ENCODE assay signal across 30 mouse cellular contexts in the genomic region with DNA sequence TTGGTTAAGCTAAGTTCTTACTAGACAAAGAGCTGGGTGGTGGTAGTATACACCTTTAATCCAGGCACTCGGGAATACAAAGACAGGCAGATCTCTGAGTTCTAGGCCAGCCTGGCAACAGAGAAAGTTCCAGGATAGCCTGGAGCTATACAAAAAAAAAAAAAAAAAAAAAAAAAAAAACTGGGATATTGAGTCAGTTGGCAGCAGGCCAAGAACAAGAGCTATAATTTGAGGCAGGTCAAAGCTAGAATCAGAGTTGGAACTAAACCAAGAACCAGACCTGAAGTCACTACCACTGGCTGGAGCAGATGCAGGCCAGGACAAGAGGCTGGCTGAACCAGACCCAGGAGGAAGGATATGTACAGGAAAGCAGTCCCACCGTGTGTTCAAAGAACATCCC. TPM values are rescaled to one million over a fixed set of nuclear protein-coding genes. Genes with fewer than 3 reads are reported as not detected.
A peak's percentile ranks its signal among the peaks of the same experiment; 100 is the strongest.
DNase-seq lines count a peak whose midpoint lies in the region; ATAC-seq and TF ChIP-seq lines count a peak whose summit lies in the region.
"Had no signal": no experiment of that assay in that cellular context is flagged by ENCODE, and none has a peak within 500 bp of the region (broad histone marks: within the 10 kb centered on the region; RNA-seq: fewer than 3 reads in every experiment).

No protein-coding gene starts in this region.

- peak; percentile 49 for DNase-seq in limb, embryonic 14.5 days (ENCODE audit: low spot score)
- no peak for DNase-seq in limb, embryonic 10.5 days (ENCODE audit: low spot score)
- peak; percentile 61 for DNase-seq in NIH3T3 (ENCODE audit: low read depth)
- DNase-seq in cerebellum, adult 11-12 months = no peak
- no peak for DNase-seq in left cerebral cortex, postnatal 14 days (ENCODE audit: low spot score in 2 of 2)
- DNase-seq in right cerebral cortex, postnatal 25 days = no peak
- DNase-seq: adrenal gland, adult 2 months; cerebellum, adult 18-20 months; cerebellum, postnatal 14 days; gastrocnemius, postnatal 25 days; heart, adult 11 months; kidney, adult 2 months; kidney, postnatal 36 days; left cerebral cortex, postnatal 4 days; liver, postnatal 0 days; lung, postnatal 4 days; midbrain, embryonic 14.5 days; thymus, adult 2 months; thymus, postnatal 36 days had no signal

- H3K27me3 ChIP-seq in limb, embryonic 14.5 days (ENCODE audit: control insufficient read depth, insufficient read depth, low read length) = peaks cover 7% of the 10 kb centered on the region
- H3K27me3 ChIP-seq in limb, embryonic 10.5 days (ENCODE audit: low read depth, poor library complexity, severe bottlenecking) = peaks cover 48% of the 10 kb centered on the region
- peaks cover 2% of the 10 kb centered on the region; the same call in 1 of the 2 replicates for H3K27me3 ChIP-seq in intestine, postnatal 0 days (replicated peaks; ENCODE audit: control insufficient read depth, insufficient read depth, low read length)

- TF ChIP-seq POLR2A in limb, embryonic 14.5 days (IDR thresholded peaks at IDR 0.05; ENCODE audit: borderline replicate concordance, extremely low read depth, insufficient read depth, insufficient read length) = no peak

- no peaks in the 10 kb centered on the region for H3K9me3 ChIP-seq in limb, embryonic 14.5 days (ENCODE audit: control insufficient read depth, low read length)
- no peaks in the 10 kb centered on the region for H3K9me3 ChIP-seq in limb, embryonic 10.5 days (replicated peaks)
- H3K9me3 ChIP-seq in intestine, postnatal 0 days (ENCODE audit: control insufficient read depth) = no peaks in the 10 kb centered on the region
- H3K9me3 ChIP-seq: forebrain, embryonic 10.5 days; forebrain, embryonic 15.5 days; heart, embryonic 10.5 days had no signal

- no peak for TF ChIP-seq CTCF in intestine, postnatal 0 days (IDR thresholded peaks at IDR 0.05; ENCODE audit: low read depth)

- no peak for ATAC-seq in limb, embryonic 14.5 days (ENCODE audit: low FRiP score, low read depth)
- peak; percentile 36; the same call in 1 of the 2 replicates for ATAC-seq in intestine, postnatal 0 days
- ATAC-seq: activated CD4-positive, CD25-positive, alpha-beta regulatory T cell, adult 4 months; forebrain, embryonic 15.5 days; liver, postnatal 0 days; lung, postnatal 0 days had no signal

- H3K4me3 ChIP-seq in limb, embryonic 14.5 days (replicated peaks; ENCODE audit: low read length) = no peak overlapping the region
- no peak overlapping the region for H3K4me3 ChIP-seq in limb, embryonic 10.5 days
- H3K4me3 ChIP-seq in intestine, postnatal 0 days (ENCODE audit: low read depth, low read length) = no peak overlapping the region
- H3K4me3 ChIP-seq: forebrain, embryonic 10.5 days; forebrain, embryonic 15.5 days; heart, embryonic 10.5 days; layer of hippocampus, adult 2 months had no signal

- 36% methylated on average over 2 of the region's 2 CpGs for WGBS in limb, embryonic 14.5 days
- WGBS in limb, embryonic 10.5 days = 81% methylated on average over 2 of the region's 2 CpGs
- WGBS in intestine, postnatal 0 days = 37% methylated on average over 2 of the region's 2 CpGs

- H3K4me2 ChIP-seq in limb, embryonic 14.5 days (replicated peaks; ENCODE audit: low read depth, low read length, severe bottlenecking) = no peak overlapping the region
- no peak overlapping the region for H3K4me2 ChIP-seq in intestine, postnatal 0 days (replicated peaks; ENCODE audit: low read depth)
- H3K4me2 ChIP-seq: forebrain, embryonic 15.5 days; hindbrain, embryonic 14.5 days; liver, embryonic 11.5 days had no signal

- no peak overlapping the region for H3K9ac ChIP-seq in limb, embryonic 14.5 days (ENCODE audit: low read depth, low read length, severe bottlenecking)
- no peak overlapping the region for H3K9ac ChIP-seq in intestine, postnatal 0 days (ENCODE audit: low read depth, low read length)
- H3K9ac ChIP-seq: forebrain, embryonic 15.5 days; hindbrain, embryonic 14.5 days; liver, postnatal 0 days had no signal

- H3K27ac ChIP-seq in limb, embryonic 14.5 days (replicated peaks; ENCODE audit: low read depth, low read length) = no peak overlapping the region
- H3K27ac ChIP-seq in limb, embryonic 10.5 days = no peak overlapping the region
- peak overlapping the region; percentile 79 for H3K27ac ChIP-seq in intestine, postnatal 0 days (ENCODE audit: low read depth, low read length)
- H3K27ac ChIP-seq: forebrain, embryonic 10.5 days; forebrain, embryonic 15.5 days; heart, embryonic 10.5 days; hindbrain, embryonic 14.5 days; layer of hippocampus, adult 2 months had no signal

- H3K36me3 ChIP-seq in limb, embryonic 14.5 days (ENCODE audit: control insufficient read depth, insufficient read depth, low read length) = no peaks in the 10 kb centered on the region
- H3K36me3 ChIP-seq in limb, embryonic 10.5 days = no peaks in the 10 kb centered on the region
- no peaks in the 10 kb centered on the region for H3K36me3 ChIP-seq in intestine, postnatal 0 days (ENCODE audit: control insufficient read depth, insufficient read depth)
- H3K36me3 ChIP-seq: forebrain, embryonic 10.5 days; forebrain, embryonic 15.5 days; heart, embryonic 10.5 days had no signal

- intact Hi-C loops in left cerebral cortex, postnatal 14 days (cut with DNase I) = loop anchor here (5.0 kb wide), 1 partner anchor 68 kb away; no protein-coding TSS in a partner anchor

- peaks cover 7% of the 10 kb centered on the region for H3K4me1 ChIP-seq in limb, embryonic 14.5 days (ENCODE audit: control insufficient read depth, insufficient read depth, low read length)
- peaks cover 31% of the 10 kb centered on the region for H3K4me1 ChIP-seq in limb, embryonic 10.5 days
- peaks cover 7% of the 10 kb centered on the region; the same call in 1 of the 2 replicates for H3K4me1 ChIP-seq in intestine, postnatal 0 days (replicated peaks; ENCODE audit: control insufficient read depth, insufficient read depth, low read length)

RNA-seq across cellular contexts. Expression of a gene that starts 14.8 kb away (rescaled TPM):
- polyA plus RNA-seq in limb, embryonic 14.5 days (2012; rRNA removed) = 24.6 and 26.2 TPM in 2 replicates
- 39.2 and 41.1 TPM in 2 replicates for polyA plus RNA-seq in limb, embryonic 14.5 days (2014; fragmentation: Nextera tagmentation; extraction: Ambion mirVana)
- 25.5 and 28.6 TPM in 2 replicates for polyA plus RNA-seq in limb, embryonic 10.5 days (2016; fragmentation: Nextera tagmentation; extraction: Ambion mirVana)
- 2.5 and 2.9 TPM in 2 replicates for polyA plus RNA-seq in intestine, postnatal 0 days (2015; fragmentation: Nextera tagmentation; extraction: Ambion mirVana)
- 10 to 100 TPM; 20.6 to 23.4 TPM for total RNA-seq in left cerebral cortex, postnatal 14 days (2021)
- total RNA-seq: hematopoietic stem cell, adult 5-6 weeks had no signal
- polyA plus RNA-seq: activated CD4-positive, CD25-positive, alpha-beta regulatory T cell, adult 4 months had no signal

RNA-seq across cellular contexts. Expression of a gene that starts 19.7 kb away (rescaled TPM):
- 13.1 and 16.4 TPM in 2 replicates for polyA plus RNA-seq in limb, embryonic 14.5 days (2012; rRNA removed)
- 9.1 and 9.3 TPM in 2 replicates for polyA plus RNA-seq in limb, embryonic 14.5 days (2014; fragmentation: Nextera tagmentation; extraction: Ambion mirVana)
- 10.1 and 10.7 TPM in 2 replicates for polyA plus RNA-seq in limb, embryonic 10.5 days (2016; fragmentation: Nextera tagmentation; extraction: Ambion mirVana)
- 189 and 247 TPM in 2 replicates for polyA plus RNA-seq in intestine, postnatal 0 days (2015; fragmentation: Nextera tagmentation; extraction: Ambion mirVana)
- total RNA-seq in left cerebral cortex, postnatal 14 days (2021) = 10 to 100 TPM; 57.2 to 63.3 TPM
- total RNA-seq: hematopoietic stem cell, adult 5-6 weeks; monocyte, adult 5-6 weeks had no signal
- polyA plus RNA-seq: liver, postnatal 0 days had no signal

RNA-seq across cellular contexts. Expression of a gene that starts 35.7 kb away (rescaled TPM):
- polyA plus RNA-seq in limb, embryonic 14.5 days (2012; rRNA removed) = 13.7 and 15.0 TPM in 2 replicates
- polyA plus RNA-seq in limb, embryonic 14.5 days (2014; fragmentation: Nextera tagmentation; extraction: Ambion mirVana) = 18.9 and 20.1 TPM in 2 replicates
- 17.7 and 17.8 TPM in 2 replicates for polyA plus RNA-seq in limb, embryonic 10.5 days (2016; fragmentation: Nextera tagmentation; extraction: Ambion mirVana)
- polyA plus RNA-seq in intestine, postnatal 0 days (2015; fragmentation: Nextera tagmentation; extraction: Ambion mirVana) = 5.6 and 5.8 TPM in 2 replicates
- total RNA-seq in left cerebral cortex, postnatal 14 days (2021) = 10 to 100 TPM; 22.8 to 22.9 TPM

Comparison
In these comparisons a context has a peak if more than half of its experiments do, and no peak if none do; other contexts are left out.
1. DNase-seq: peak in limb, embryonic 14.5 days (single experiment) and NIH3T3 (single experiment); none in limb, embryonic 10.5 days (single experiment), cerebellum, adult 11-12 months (single experiment), left cerebral cortex, postnatal 14 days (0 of 2) and right cerebral cortex, postnatal 25 days (single experiment).
2. RNA of a gene that starts 19.7 kb away (polyA plus RNA-seq): 189 to 247 TPM in intestine, postnatal 0 days; 9.1 to 16.4 TPM in limb, embryonic 14.5 days and 10.1 to 10.7 TPM in limb, embryonic 10.5 days; every median in the first group is over 10 times any median in the second.